Mouse (Mus musculus): ENCODE measurements at regions not wholly inside any gene's neighbourhood (a gene's known extent, or its start where the extent isn't known, plus 50 kb on each side); places are given as distances from the start of the nearest gene placed in this dataset.

GRCm38 (mm10) chr8:93591608-93592301, 56.1 kb upstream of the Ces5a start:
- peak; percentile 0 for DNase-seq (ENCODE audit: extremely low read depth, low read depth)

- no peak for DNase-seq (ENCODE audit: extremely low read depth, low read depth)
Observed at GRCm38 (mm10) chr8:93592302-93592651, 56.6 kb upstream of the Ces5a start.

GRCm38 (mm10) chr8:93598613-93599121, 63.0 kb upstream of the Ces5a start:
- DNase-seq (ENCODE audit: extremely low read depth, low read depth) = no peak

- DNase-seq (ENCODE audit: extremely low read depth, low read depth) = no peak
Observed at GRCm38 (mm10) chr8:93599306-93599705, 63.7 kb upstream of the Ces5a start.

- no peak for DNase-seq (ENCODE audit: extremely low read depth, low read depth)
Observed at GRCm38 (mm10) chr8:93599776-93600175, 64.1 kb upstream of the Ces5a start.

- no peak for DNase-seq (ENCODE audit: extremely low read depth, low read depth)
Observed at GRCm38 (mm10) chr8:93626807-93627526, 91.3 kb upstream of the Ces5a start.

- no peak for DNase-seq (ENCODE audit: extremely low read depth, low read depth)
Observed at GRCm38 (mm10) chr8:93627626-93628025, 92.0 kb upstream of the Ces5a start.

GRCm38 (mm10) chr8:93632896-93633295, 97.3 kb upstream of the Ces5a start:
- no peak for DNase-seq (ENCODE audit: extremely low read depth, low read depth)

GRCm38 (mm10) chr8:93642770-93643169, 107.1 kb upstream of the Ces5a start:
- no peak for DNase-seq (ENCODE audit: extremely low read depth, low read depth)

- DNase-seq (ENCODE audit: extremely low read depth, low read depth) = no peak
Observed at GRCm38 (mm10) chr8:93643471-93644215, 108.0 kb upstream of the Ces5a start.

- DNase-seq (ENCODE audit: extremely low read depth, low read depth) = no peak
Observed at GRCm38 (mm10) chr8:93653421-93653820, 117.8 kb upstream of the Ces5a start.

GRCm38 (mm10) chr8:93653913-93654705, 118.5 kb upstream of the Ces5a start:
- no peak for DNase-seq (ENCODE audit: extremely low read depth, low read depth)

GRCm38 (mm10) chr8:93655752-93656151, 120.1 kb upstream of the Ces5a start:
- no peak for DNase-seq (ENCODE audit: extremely low read depth, low read depth)

GRCm38 (mm10) chr8:93661739-93662138, 126.1 kb upstream of the Ces5a start:
- DNase-seq (ENCODE audit: extremely low read depth, low read depth) = no peak

- no peak for DNase-seq (ENCODE audit: extremely low read depth, low read depth)
Observed at GRCm38 (mm10) chr8:93662219-93662618, 126.6 kb upstream of the Ces5a start.

- no peak for DNase-seq (ENCODE audit: extremely low read depth, low read depth)
Observed at GRCm38 (mm10) chr8:93663851-93664250, 128.2 kb upstream of the Ces5a start.

GRCm38 (mm10) chr8:93668306-93668705, 132.7 kb upstream of the Ces5a start:
- no peak for DNase-seq (ENCODE audit: extremely low read depth, low read depth)

- no peak for DNase-seq (ENCODE audit: extremely low read depth, low read depth)
Observed at GRCm38 (mm10) chr8:93674721-93675120, 135.0 kb upstream of the Gnao1 start.

- no peak for DNase-seq (ENCODE audit: extremely low read depth, low read depth)
Observed at GRCm38 (mm10) chr8:93683773-93684391, 125.9 kb upstream of the Gnao1 start.

- DNase-seq (ENCODE audit: extremely low read depth, low read depth) = no peak
Observed at GRCm38 (mm10) chr8:93684392-93684791, 125.4 kb upstream of the Gnao1 start.

- DNase-seq (ENCODE audit: extremely low read depth, low read depth) = no peak
Observed at GRCm38 (mm10) chr8:93688845-93689244, 120.9 kb upstream of the Gnao1 start.

Data from MEL-GATA-1-ER (cell line).